Mouse (Mus musculus): ENCODE data around the gene Rps6kl1. TPM values are rescaled to one million over a fixed set of nuclear protein-coding genes. Genes with fewer than 3 reads are reported as not detected.

The Rps6kl1 gene
- polyA plus RNA-seq, 1 experiment from 2014 or later, result 1.2 TPM

DNA sequence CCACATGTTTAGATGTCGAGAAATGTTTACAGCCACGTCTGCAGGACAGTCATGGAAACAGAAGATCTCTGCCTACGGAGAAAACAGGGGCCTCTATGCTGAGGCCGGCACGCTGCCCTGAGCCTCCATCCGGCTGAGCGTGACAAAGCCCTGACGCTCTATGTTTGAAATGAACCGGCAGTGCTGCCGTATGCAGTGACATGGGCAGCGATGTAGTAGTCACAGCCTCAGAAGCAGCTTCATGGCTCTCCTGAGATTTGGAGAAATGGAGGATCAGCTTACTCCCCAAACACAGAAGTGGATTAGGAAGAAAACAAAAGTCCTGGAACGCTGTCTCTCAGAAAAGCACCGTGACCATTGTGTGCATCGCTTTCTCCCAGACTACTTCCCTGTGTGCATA is 50.1 kb downstream of the Rps6kl1 start:
- 74% methylated on average over 14 of the region's 14 CpGs for WGBS
- H3K36me3 ChIP-seq, result no peaks in the 10 kb centered on the region
- no peak for ATAC-seq (ENCODE audit: extremely low read depth, insufficient number of reproducible peaks, low FRiP score, low TSS enrichment)
- H3K4me2 ChIP-seq, result no peak overlapping the region
- H3K9ac ChIP-seq, result no peak overlapping the region
- no peak overlapping the region for H3K27ac ChIP-seq (replicated peaks)
- no peak overlapping the region for H3K4me3 ChIP-seq
- H3K9me3 ChIP-seq, result no peaks in the 10 kb centered on the region
- H3K4me1 ChIP-seq, result 0 out of 2 replicates have a peak, but pooled peaks cover 3% of the 10 kb centered on the region
- H3K27me3 ChIP-seq (replicated peaks), result no peaks in the 10 kb centered on the region

DNA sequence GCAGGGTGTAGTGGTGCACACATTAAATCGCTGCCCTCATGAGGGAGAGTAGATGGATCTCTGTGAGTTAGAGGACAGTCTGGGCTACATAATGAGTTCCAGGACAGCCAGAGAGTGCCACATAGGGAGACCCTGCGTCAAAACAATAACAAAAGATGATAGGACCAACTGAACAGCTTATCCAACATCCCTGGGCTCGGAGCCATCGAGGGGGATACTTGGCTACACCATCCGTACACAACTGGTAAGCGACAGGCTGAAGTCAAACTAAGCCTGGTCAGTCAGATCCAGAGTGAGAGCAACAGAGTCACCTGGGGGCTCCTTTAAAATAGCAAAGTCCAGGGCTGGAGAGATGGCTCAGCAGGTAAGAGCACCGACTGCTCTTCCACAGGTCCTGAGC is 55.2 kb downstream of the Rps6kl1 start:
- H3K27ac ChIP-seq (replicated peaks), result no peak overlapping the region
- no peak overlapping the region for H3K9ac ChIP-seq
- peaks cover 10% of the 10 kb centered on the region; the same call in 1 of the 2 replicates for H3K4me1 ChIP-seq
- H3K27me3 ChIP-seq (replicated peaks), result no peaks in the 10 kb centered on the region
- no peak overlapping the region for H3K4me3 ChIP-seq
- no peaks in the 10 kb centered on the region for H3K9me3 ChIP-seq
- no peaks in the 10 kb centered on the region for H3K36me3 ChIP-seq
- H3K4me2 ChIP-seq, result no peak overlapping the region
- WGBS, result 83% methylated on average over 7 of the region's 7 CpGs
- ATAC-seq (ENCODE audit: extremely low read depth, insufficient number of reproducible peaks, low FRiP score, low TSS enrichment), result no peak

GRCm38 (mm10) chr12:85095146-85095545 is 55.9 kb downstream of the Rps6kl1 start:
- no peak overlapping the region for H3K4me2 ChIP-seq
- H3K27me3 ChIP-seq (replicated peaks), result no peaks in the 10 kb centered on the region
- H3K4me1 ChIP-seq, result peaks cover 10% of the 10 kb centered on the region; the same call in 1 of the 2 replicates
- H3K27ac ChIP-seq (replicated peaks), result no peak overlapping the region
- no peak for ATAC-seq (ENCODE audit: extremely low read depth, insufficient number of reproducible peaks, low FRiP score, low TSS enrichment)
- H3K36me3 ChIP-seq, result no peaks in the 10 kb centered on the region
- H3K9me3 ChIP-seq, result no peaks in the 10 kb centered on the region
- no peak overlapping the region for H3K4me3 ChIP-seq
- 79% methylated on average over 11 of the region's 11 CpGs for WGBS
- H3K9ac ChIP-seq, result no peak overlapping the region

GRCm38 (mm10) chr12:85094706-85095105 is 56.4 kb downstream of the Rps6kl1 start:
- H3K9me3 ChIP-seq, result no peaks in the 10 kb centered on the region
- H3K9ac ChIP-seq, result no peak overlapping the region
- no peak for ATAC-seq (ENCODE audit: extremely low read depth, insufficient number of reproducible peaks, low FRiP score, low TSS enrichment)
- no peak overlapping the region for H3K4me3 ChIP-seq
- WGBS, result 71% methylated on average over 10 of the region's 10 CpGs
- no peak overlapping the region for H3K27ac ChIP-seq (replicated peaks)
- H3K27me3 ChIP-seq (replicated peaks), result no peaks in the 10 kb centered on the region
- H3K4me2 ChIP-seq, result no peak overlapping the region
- peaks cover 10% of the 10 kb centered on the region; the same call in 1 of the 2 replicates for H3K4me1 ChIP-seq
- 0 out of 2 replicates have a peak, but pooled peaks cover 3% of the 10 kb centered on the region for H3K36me3 ChIP-seq

GRCm38 (mm10) chr12:85094010-85094409 is 57.1 kb downstream of the Rps6kl1 start:
- Histone ChIP-seq H3K4me2 (no peak overlapping the region), H3K9ac (no peak overlapping the region), H3K27me3 (replicated peaks) (no peaks in the 10 kb centered on the region), H3K4me3 (no peak overlapping the region), H3K36me3 (peaks cover 9% of the 10 kb centered on the region), H3K4me1 (peaks cover 10% of the 10 kb centered on the region; the same call in 1 of the 2 replicates), H3K27ac (replicated peaks) (no peak overlapping the region), H3K9me3 (no peaks in the 10 kb centered on the region)
- 25% methylated on average over 14 of the region's 14 CpGs for WGBS
- no peak for ATAC-seq (ENCODE audit: extremely low read depth, insufficient number of reproducible peaks, low FRiP score, low TSS enrichment)

DNA sequence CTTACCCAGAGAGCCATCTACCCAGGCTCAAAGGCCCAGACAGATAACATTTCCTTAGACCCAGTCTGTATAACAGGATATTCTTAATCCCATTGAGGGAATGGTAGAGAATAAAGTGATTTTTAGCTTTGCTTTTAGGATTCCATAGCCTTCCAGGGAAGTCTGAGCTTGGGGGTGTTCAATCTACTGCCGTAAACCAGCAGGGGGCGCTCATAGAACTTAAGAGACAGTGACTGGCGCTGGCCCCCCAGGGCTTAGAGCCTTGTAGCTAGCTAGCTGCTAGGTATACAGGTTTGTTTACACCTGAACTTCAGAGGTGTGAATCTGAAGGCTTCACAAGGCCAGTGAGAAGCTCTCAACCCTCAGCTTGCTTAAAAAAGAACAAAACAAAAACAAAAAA is 58.9 kb downstream of the Rps6kl1 start:
- Histone ChIP-seq H3K36me3 (peaks cover 27% of the 10 kb centered on the region), H3K27ac (replicated peaks) (no peak overlapping the region), H3K9me3 (no peaks in the 10 kb centered on the region), H3K4me3 (no peak overlapping the region), H3K9ac (no peak overlapping the region), H3K4me2 (no peak overlapping the region), H3K27me3 (replicated peaks) (no peaks in the 10 kb centered on the region), H3K4me1 (peaks cover 10% of the 10 kb centered on the region; the same call in 1 of the 2 replicates)
- no peak for ATAC-seq (ENCODE audit: extremely low read depth, insufficient number of reproducible peaks, low FRiP score, low TSS enrichment)
- 8% methylated on average over 3 of the region's 3 CpGs for WGBS

DNA sequence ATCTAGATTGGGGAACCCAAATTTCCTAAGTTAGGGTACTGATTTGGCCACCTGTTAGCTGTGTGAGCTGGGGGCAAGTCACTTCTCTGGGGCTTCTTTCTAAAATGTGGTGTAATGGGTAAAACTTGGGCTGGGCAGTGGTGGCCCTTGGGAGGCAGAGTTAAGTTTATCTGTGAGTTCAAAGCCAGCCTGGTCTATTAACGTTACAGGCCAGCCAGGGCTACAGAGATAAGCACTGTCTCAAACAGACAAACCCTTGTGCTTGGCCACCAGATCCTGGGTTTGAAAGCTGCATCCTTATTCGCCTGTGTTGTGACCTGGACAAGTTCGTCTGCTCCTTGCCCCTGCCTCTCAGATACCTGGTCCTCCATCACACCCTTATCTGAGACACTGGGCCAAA is 59.9 kb downstream of the Rps6kl1 start:
- H3K27ac ChIP-seq (replicated peaks), result no peak overlapping the region
- H3K27me3 ChIP-seq (replicated peaks), result no peaks in the 10 kb centered on the region
- H3K4me1 ChIP-seq, result peaks cover 10% of the 10 kb centered on the region; the same call in 1 of the 2 replicates
- no peaks in the 10 kb centered on the region for H3K9me3 ChIP-seq
- peaks cover 38% of the 10 kb centered on the region for H3K36me3 ChIP-seq
- WGBS, result 48% methylated on average over 3 of the region's 3 CpGs
- ATAC-seq (ENCODE audit: extremely low read depth, insufficient number of reproducible peaks, low FRiP score, low TSS enrichment), result no peak
- no peak overlapping the region for H3K4me2 ChIP-seq
- H3K9ac ChIP-seq, result no peak overlapping the region
- no peak overlapping the region for H3K4me3 ChIP-seq

DNA sequence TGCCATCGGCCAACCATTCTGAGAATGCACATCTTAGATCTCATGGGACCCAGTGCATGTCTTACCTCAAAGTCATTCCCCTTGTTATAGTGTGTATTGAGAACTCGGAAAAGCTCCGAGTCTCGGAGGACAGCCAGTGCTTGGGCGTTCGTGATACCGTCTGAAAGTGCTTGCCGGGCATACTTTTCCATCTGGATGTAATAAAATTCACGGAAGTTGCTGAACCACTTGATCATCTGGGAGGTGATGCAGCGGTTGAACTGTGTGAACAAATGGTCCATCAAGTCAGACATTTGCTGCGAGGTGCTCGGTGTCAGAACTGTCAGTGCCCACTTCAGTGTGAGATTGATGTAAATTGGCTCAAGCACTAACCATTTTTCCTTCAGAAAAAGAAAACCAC is 63.2 kb downstream of the Rps6kl1 start:
- Histone ChIP-seq H3K9me3 (no peaks in the 10 kb centered on the region), H3K27ac (replicated peaks) (no peak overlapping the region), H3K4me2 (no peak overlapping the region), H3K4me3 (no peak overlapping the region), H3K27me3 (replicated peaks) (no peaks in the 10 kb centered on the region), H3K36me3 (peaks cover 38% of the 10 kb centered on the region), H3K9ac (no peak overlapping the region), H3K4me1 (no peaks in the 10 kb centered on the region)
- no peak for ATAC-seq (ENCODE audit: extremely low read depth, insufficient number of reproducible peaks, low FRiP score, low TSS enrichment)
- 91% methylated on average over 12 of the region's 12 CpGs for WGBS

Other genes with a start within 250 kb of the Rps6kl1 start
- 82.5 and 91.4 TPM in 2 replicates for gene Fcf1, start 180.4 kb downstream of the Rps6kl1 start, polyA plus RNA-seq (2015; fragmentation: Nextera tagmentation; extraction: Ambion mirVana)
- gene Arel1, start 180.4 kb downstream of the Rps6kl1 start, polyA plus RNA-seq (2015; fragmentation: Nextera tagmentation; extraction: Ambion mirVana), result 9.3 and 10.1 TPM in 2 replicates
- gene Ylpm1, start 154.9 kb downstream of the Rps6kl1 start, polyA plus RNA-seq (2015; fragmentation: Nextera tagmentation; extraction: Ambion mirVana), result 17.1 and 18.3 TPM in 2 replicates
- gene Prox2, start 40.5 kb downstream of the Rps6kl1 start, polyA plus RNA-seq (2015; fragmentation: Nextera tagmentation; extraction: Ambion mirVana), result 1.9 and 2.8 TPM in 2 replicates
- gene Dlst, start 40.4 kb downstream of the Rps6kl1 start, polyA plus RNA-seq (2015; fragmentation: Nextera tagmentation; extraction: Ambion mirVana), result 176 and 193 TPM in 2 replicates
- 8.4 and 9.1 TPM in 2 replicates for gene Pgf, start 26.5 kb upstream of the Rps6kl1 start, polyA plus RNA-seq (2015; fragmentation: Nextera tagmentation; extraction: Ambion mirVana)
- gene Eif2b2, start 68.2 kb upstream of the Rps6kl1 start, polyA plus RNA-seq (2015; fragmentation: Nextera tagmentation; extraction: Ambion mirVana), result 54.8 and 55.9 TPM in 2 replicates
- 5.0 and 5.7 TPM in 2 replicates for gene Mlh3, start 119.3 kb upstream of the Rps6kl1 start, polyA plus RNA-seq (2015; fragmentation: Nextera tagmentation; extraction: Ambion mirVana)
- gene Acyp1, start 137.2 kb upstream of the Rps6kl1 start, polyA plus RNA-seq (2015; fragmentation: Nextera tagmentation; extraction: Ambion mirVana), result 59.2 and 66.6 TPM in 2 replicates
- 0.55 and 0.62 TPM in 2 replicates for gene Zc2hc1c, start 137.3 kb upstream of the Rps6kl1 start, polyA plus RNA-seq (2015; fragmentation: Nextera tagmentation; extraction: Ambion mirVana)
- gene Nek9, start 188.1 kb upstream of the Rps6kl1 start, polyA plus RNA-seq (2015; fragmentation: Nextera tagmentation; extraction: Ambion mirVana), result 18.5 and 19.2 TPM in 2 replicates
- 279 and 292 TPM in 2 replicates for gene Tmed10, start 223.6 kb upstream of the Rps6kl1 start, polyA plus RNA-seq (2015; fragmentation: Nextera tagmentation; extraction: Ambion mirVana)